Mouse (Mus musculus): ENCODE measurements at regions not wholly inside any gene's neighbourhood (a gene's known extent, or its start where the extent isn't known, plus 50 kb on each side); places are given as distances from the start of the nearest gene placed in this dataset.

GRCm38 (mm10) chr3:52832421-52832820 lies 184.6 kb downstream of the Cog6 start:
- no peaks in the 10 kb centered on the region for H3K36me3 ChIP-seq (ENCODE audit: control insufficient read depth, insufficient read depth, low read length)
- H3K27ac ChIP-seq (ENCODE audit: insufficient read depth, low read depth, low read length) = no peak overlapping the region
- DNase-seq = no peak
- H3K27me3 ChIP-seq (replicated peaks; ENCODE audit: control insufficient read depth, insufficient read depth, low read length) = no peaks in the 10 kb centered on the region
- 77% methylated on average over 5 of the region's 5 CpGs for WGBS
- H3K4me1 ChIP-seq (ENCODE audit: control insufficient read depth, insufficient read depth, low read length) = no peaks in the 10 kb centered on the region; the same call in 1 of the 2 replicates
- H3K4me3 ChIP-seq (ENCODE audit: insufficient read depth, low read depth, low read length) = no peak overlapping the region
- no peak for TF ChIP-seq POLR2A (IDR thresholded peaks at IDR 0.05; ENCODE audit: low read depth, low read length)
- TF ChIP-seq CTCF (conservative IDR thresholded peaks at IDR 0.05; ENCODE audit: insufficient read depth, insufficient read length, low read depth, low read length) = no peak

DNA sequence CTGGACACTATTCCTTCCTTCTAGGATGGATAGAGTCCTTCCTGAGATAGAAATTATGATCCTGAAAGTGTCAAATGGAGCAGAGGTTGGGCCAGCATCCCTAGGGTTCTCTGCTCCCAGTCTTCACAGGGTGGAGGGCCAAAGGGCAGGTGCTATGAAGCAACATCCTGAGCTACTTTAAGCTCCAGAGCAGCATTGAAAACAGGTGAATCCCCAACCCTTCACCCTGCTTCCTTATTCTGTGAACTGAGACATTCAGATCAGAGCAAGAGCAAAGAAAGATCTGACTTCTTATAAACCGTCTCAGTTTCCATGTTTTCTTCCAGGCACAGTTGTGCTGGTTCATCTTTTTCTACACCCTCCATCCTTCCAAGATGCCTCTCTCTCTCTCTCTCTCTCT lies 185.1 kb downstream of the Cog6 start:
- TF ChIP-seq CTCF (conservative IDR thresholded peaks at IDR 0.05; ENCODE audit: insufficient read depth, insufficient read length, low read depth, low read length) (no peak), POLR2A (IDR thresholded peaks at IDR 0.05; ENCODE audit: low read depth, low read length) (no peak)
- Histone ChIP-seq H3K27ac (ENCODE audit: insufficient read depth, low read depth, low read length) (no peak overlapping the region), H3K36me3 (ENCODE audit: control insufficient read depth, insufficient read depth, low read length) (no peaks in the 10 kb centered on the region), H3K4me1 (ENCODE audit: control insufficient read depth, insufficient read depth, low read length) (no peaks in the 10 kb centered on the region; the same call in 1 of the 2 replicates), H3K4me3 (ENCODE audit: insufficient read depth, low read depth, low read length) (no peak overlapping the region), H3K27me3 (replicated peaks; ENCODE audit: control insufficient read depth, insufficient read depth, low read length) (no peaks in the 10 kb centered on the region)
- no peak for DNase-seq
- WGBS = 87% methylated on average over 1 of the region's 1 CpGs

DNA sequence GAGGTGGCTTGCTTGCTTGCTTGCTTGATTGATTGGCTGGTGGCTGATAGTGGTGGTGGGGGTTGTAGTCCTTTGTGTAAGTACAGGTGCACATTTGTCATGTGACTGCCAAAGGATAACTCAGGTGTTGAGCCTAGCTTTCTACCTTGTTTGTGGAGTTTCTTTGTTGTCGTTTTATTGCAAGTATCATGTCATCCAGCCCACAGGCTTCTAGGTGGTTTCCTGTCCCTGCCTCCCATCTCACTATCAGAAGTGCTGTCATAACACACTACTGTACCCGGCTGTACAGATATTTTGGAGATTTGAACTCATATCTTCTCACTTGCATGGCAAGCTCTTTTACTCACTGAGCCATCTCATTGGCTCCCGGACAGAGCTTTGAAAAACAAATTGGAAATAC lies 186.9 kb downstream of the Cog6 start:
- TF ChIP-seq CTCF (conservative IDR thresholded peaks at IDR 0.05; ENCODE audit: insufficient read depth, insufficient read length, low read depth, low read length) (no peak), POLR2A (IDR thresholded peaks at IDR 0.05; ENCODE audit: low read depth, low read length) (no peak)
- H3K4me3 ChIP-seq (ENCODE audit: insufficient read depth, low read depth, low read length) = no peak overlapping the region
- H3K36me3 ChIP-seq (ENCODE audit: control insufficient read depth, insufficient read depth, low read length) = no peaks in the 10 kb centered on the region
- no peak for DNase-seq
- no peak overlapping the region for H3K27ac ChIP-seq (ENCODE audit: insufficient read depth, low read depth, low read length)
- no peaks in the 10 kb centered on the region for H3K4me1 ChIP-seq (ENCODE audit: control insufficient read depth, insufficient read depth, low read length)
- no peaks in the 10 kb centered on the region for H3K27me3 ChIP-seq (replicated peaks; ENCODE audit: control insufficient read depth, insufficient read depth, low read length)
- 95% methylated on average over 3 of the region's 3 CpGs for WGBS

DNA sequence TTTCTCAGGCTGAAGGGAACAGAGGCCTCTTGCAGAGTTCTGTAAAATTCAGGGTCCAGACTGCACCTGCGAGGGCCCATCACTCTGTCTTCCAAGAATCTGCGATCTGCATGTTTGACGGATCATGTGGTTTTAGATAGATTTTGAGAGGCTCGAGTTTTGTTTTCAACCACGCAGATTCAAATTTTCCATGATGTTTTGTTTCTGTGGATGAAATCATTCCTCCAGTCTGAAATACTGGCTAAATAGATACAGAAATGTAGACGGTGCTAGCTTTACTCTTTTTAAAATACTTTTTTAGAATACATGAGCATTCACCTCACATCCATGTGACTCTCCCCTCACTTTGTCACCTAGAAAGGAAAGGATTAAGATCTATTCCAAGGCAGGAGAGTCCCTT lies 188.0 kb downstream of the Cog6 start:
- 94% methylated on average over 6 of the region's 6 CpGs for WGBS
- Histone ChIP-seq H3K4me1 (ENCODE audit: control insufficient read depth, insufficient read depth, low read length) (no peaks in the 10 kb centered on the region), H3K27ac (ENCODE audit: insufficient read depth, low read depth, low read length) (no peak overlapping the region), H3K27me3 (replicated peaks; ENCODE audit: control insufficient read depth, insufficient read depth, low read length) (no peaks in the 10 kb centered on the region), H3K36me3 (ENCODE audit: control insufficient read depth, insufficient read depth, low read length) (no peaks in the 10 kb centered on the region), H3K4me3 (ENCODE audit: insufficient read depth, low read depth, low read length) (no peak overlapping the region)
- no peak for TF ChIP-seq CTCF (conservative IDR thresholded peaks at IDR 0.05; ENCODE audit: insufficient read depth, insufficient read length, low read depth, low read length)
- no peak for DNase-seq

GRCm38 (mm10) chr3:52828473-52828872 lies 188.6 kb downstream of the Cog6 start:
- Histone ChIP-seq H3K27ac (ENCODE audit: insufficient read depth, low read depth, low read length) (no peak overlapping the region), H3K4me3 (ENCODE audit: insufficient read depth, low read depth, low read length) (no peak overlapping the region), H3K36me3 (ENCODE audit: control insufficient read depth, insufficient read depth, low read length) (no peaks in the 10 kb centered on the region), H3K27me3 (replicated peaks; ENCODE audit: control insufficient read depth, insufficient read depth, low read length) (no peaks in the 10 kb centered on the region), H3K4me1 (ENCODE audit: control insufficient read depth, insufficient read depth, low read length) (no peaks in the 10 kb centered on the region)
- 64% methylated on average over 4 of the region's 4 CpGs for WGBS
- DNase-seq = no peak
- TF ChIP-seq POLR2A (IDR thresholded peaks at IDR 0.05; ENCODE audit: low read depth, low read length) (no peak), CTCF (conservative IDR thresholded peaks at IDR 0.05; ENCODE audit: insufficient read depth, insufficient read length, low read depth, low read length) (no peak)

DNA sequence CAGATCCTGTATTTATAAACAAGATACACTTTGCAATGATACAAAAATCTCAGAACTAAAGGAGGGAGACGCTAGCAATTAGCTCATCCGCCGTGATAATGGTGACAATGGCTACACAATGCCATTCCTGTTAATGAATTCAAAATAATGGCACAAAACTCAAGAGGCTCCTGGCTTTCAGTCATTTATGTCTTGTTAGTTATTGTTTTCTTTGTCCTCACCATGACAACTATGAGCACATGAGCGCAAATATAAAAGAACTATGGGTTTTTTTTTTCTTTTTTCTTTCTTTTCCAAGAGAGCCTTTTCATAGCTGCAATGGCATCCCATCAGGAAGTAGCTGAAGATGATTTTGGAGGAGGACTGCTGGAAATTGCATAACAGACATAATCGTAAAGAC lies 194.2 kb downstream of the Cog6 start:
- H3K27me3 ChIP-seq (replicated peaks; ENCODE audit: control insufficient read depth, insufficient read depth, low read length) = no peaks in the 10 kb centered on the region
- TF ChIP-seq CTCF (conservative IDR thresholded peaks at IDR 0.05; ENCODE audit: insufficient read depth, insufficient read length, low read depth, low read length) = no peak
- no peak for TF ChIP-seq POLR2A (IDR thresholded peaks at IDR 0.05; ENCODE audit: low read depth, low read length)
- no peak for DNase-seq
- H3K4me3 ChIP-seq (ENCODE audit: insufficient read depth, low read depth, low read length) = no peak overlapping the region
- 94% methylated on average over 5 of the region's 5 CpGs for WGBS
- H3K27ac ChIP-seq (ENCODE audit: insufficient read depth, low read depth, low read length) = no peak overlapping the region
- H3K4me1 ChIP-seq (ENCODE audit: control insufficient read depth, insufficient read depth, low read length) = no peaks in the 10 kb centered on the region
- no peaks in the 10 kb centered on the region for H3K36me3 ChIP-seq (ENCODE audit: control insufficient read depth, insufficient read depth, low read length)

GRCm38 (mm10) chr3:52821450-52821849 lies 195.6 kb downstream of the Cog6 start:
- no peak for TF ChIP-seq CTCF (conservative IDR thresholded peaks at IDR 0.05; ENCODE audit: insufficient read depth, insufficient read length, low read depth, low read length)
- TF ChIP-seq POLR2A (IDR thresholded peaks at IDR 0.05; ENCODE audit: low read depth, low read length) = no peak
- no peaks in the 10 kb centered on the region for H3K4me1 ChIP-seq (ENCODE audit: control insufficient read depth, insufficient read depth, low read length)
- H3K27ac ChIP-seq (ENCODE audit: insufficient read depth, low read depth, low read length) = no peak overlapping the region
- no peak overlapping the region for H3K4me3 ChIP-seq (ENCODE audit: insufficient read depth, low read depth, low read length)
- WGBS = 46% methylated on average over 5 of the region's 5 CpGs
- no peaks in the 10 kb centered on the region for H3K27me3 ChIP-seq (replicated peaks; ENCODE audit: control insufficient read depth, insufficient read depth, low read length)
- no peak for DNase-seq
- H3K36me3 ChIP-seq (ENCODE audit: control insufficient read depth, insufficient read depth, low read length) = no peaks in the 10 kb centered on the region

GRCm38 (mm10) chr3:52818401-52818800 lies 198.6 kb downstream of the Cog6 start:
- no peak for DNase-seq
- no peak overlapping the region for H3K27ac ChIP-seq (ENCODE audit: insufficient read depth, low read depth, low read length)
- no peaks in the 10 kb centered on the region for H3K36me3 ChIP-seq (ENCODE audit: control insufficient read depth, insufficient read depth, low read length)
- H3K27me3 ChIP-seq (replicated peaks; ENCODE audit: control insufficient read depth, insufficient read depth, low read length) = no peaks in the 10 kb centered on the region
- H3K4me3 ChIP-seq (ENCODE audit: insufficient read depth, low read depth, low read length) = no peak overlapping the region
- no peaks in the 10 kb centered on the region for H3K4me1 ChIP-seq (ENCODE audit: control insufficient read depth, insufficient read depth, low read length)
- TF ChIP-seq POLR2A (IDR thresholded peaks at IDR 0.05; ENCODE audit: low read depth, low read length) = no peak
- no peak for TF ChIP-seq CTCF (conservative IDR thresholded peaks at IDR 0.05; ENCODE audit: insufficient read depth, insufficient read length, low read depth, low read length)
- WGBS = 66% methylated on average over 4 of the region's 4 CpGs

All from kidney, adult 2 months (tissue).